Mouse (Mus musculus) midbrain, embryonic 10.5 days (tissue): Measurements from ENCODE around the gene Tgfbr3l. TPM values are rescaled to one million over a fixed set of nuclear protein-coding genes. Genes with fewer than 3 reads are reported as not detected.

Experiments used
- polyA plus RNA-seq: library from polyadenylated mRNA; unstranded; fragments of >200 nt; fragmentation: Nextera tagmentation; extraction: Ambion mirVana; gene quantifications from 2 replicates; pipeline ENCODE4 v1.2.1, GENCODE M21; 2016

Tgfbr3l gene
- polyA plus RNA-seq, 1 experiment from 2014 or later: 2.6 TPM

Other genes with a start within 250 kb of the Tgfbr3l start
- not detected in 2 replicates for gene Cd209f, start 142.4 kb upstream of the Tgfbr3l start, polyA plus RNA-seq
- not detected in 2 replicates for gene Cd209g, start 114.1 kb upstream of the Tgfbr3l start, polyA plus RNA-seq
- gene Evi5l, start 81.6 kb upstream of the Tgfbr3l start, polyA plus RNA-seq: 24.9 and 38.1 TPM in 2 replicates
- gene Prr36, start 30.8 kb upstream of the Tgfbr3l start, polyA plus RNA-seq: 10.8 and 18.6 TPM in 2 replicates
- 0.19 TPM in 2 replicates for gene Lrrc8e, start 21.4 kb upstream of the Tgfbr3l start, polyA plus RNA-seq
- gene Map2k7, start 9.5 kb upstream of the Tgfbr3l start, polyA plus RNA-seq: 31.5 and 39.0 TPM in 2 replicates
- 0.43 and 1.3 TPM in 2 replicates for gene Gm49320, start 9.3 kb upstream of the Tgfbr3l start, polyA plus RNA-seq
- gene Snapc2, start 4.9 kb downstream of the Tgfbr3l start, polyA plus RNA-seq: 65.2 and 68.0 TPM in 2 replicates
- gene Ctxn1, start 11.1 kb downstream of the Tgfbr3l start, polyA plus RNA-seq: 122 and 148 TPM in 2 replicates
- 61.9 and 66.9 TPM in 2 replicates for gene Timm44, start 27.7 kb downstream of the Tgfbr3l start, polyA plus RNA-seq
- gene Ccl25, start 77.0 kb downstream of the Tgfbr3l start, polyA plus RNA-seq: 23.2 and 24.5 TPM in 2 replicates
- 339 and 364 TPM in 2 replicates for gene Elavl1, start 77.2 kb downstream of the Tgfbr3l start, polyA plus RNA-seq
- gene Cers4, start 244.8 kb downstream of the Tgfbr3l start, polyA plus RNA-seq: 11.8 and 18.1 TPM in 2 replicates